Mouse (Mus musculus): Measurements from ENCODE around the gene Psme1. TPM values are rescaled to one million over a fixed set of nuclear protein-coding genes. Genes with fewer than 3 reads are reported as not detected.

Psme1 gene
- polyA plus RNA-seq (2021; fragmentation: Nextera tagmentation): 54.2 and 58.9 TPM in 2 replicates
- long read RNA-seq, experiment 1, transcript Psme1-208 (11 exons, 1,112 nt): major isoform, 16 of 42 reads
- long read RNA-seq, experiment 1, transcript Psme1-210 (12 exons, 882 nt): minor isoform, 6 of 42 reads
- long read RNA-seq, experiment 1, partial matches to known transcripts: 15 of 42 reads
- long read RNA-seq, experiment 1, other reads (novel, unspliced or antisense): 5 of 42 reads
- long read RNA-seq, experiment 2, transcript Psme1-210 (12 exons, 882 nt): minor isoform, 9 of 27 reads
- long read RNA-seq, experiment 2, transcript Psme1-208 (11 exons, 1,112 nt): major isoform, 15 of 27 reads
- long read RNA-seq, experiment 2, partial matches to known transcripts: 0 of 27 reads
- long read RNA-seq, experiment 2, other reads (novel, unspliced or antisense): 3 of 27 reads

DNA sequence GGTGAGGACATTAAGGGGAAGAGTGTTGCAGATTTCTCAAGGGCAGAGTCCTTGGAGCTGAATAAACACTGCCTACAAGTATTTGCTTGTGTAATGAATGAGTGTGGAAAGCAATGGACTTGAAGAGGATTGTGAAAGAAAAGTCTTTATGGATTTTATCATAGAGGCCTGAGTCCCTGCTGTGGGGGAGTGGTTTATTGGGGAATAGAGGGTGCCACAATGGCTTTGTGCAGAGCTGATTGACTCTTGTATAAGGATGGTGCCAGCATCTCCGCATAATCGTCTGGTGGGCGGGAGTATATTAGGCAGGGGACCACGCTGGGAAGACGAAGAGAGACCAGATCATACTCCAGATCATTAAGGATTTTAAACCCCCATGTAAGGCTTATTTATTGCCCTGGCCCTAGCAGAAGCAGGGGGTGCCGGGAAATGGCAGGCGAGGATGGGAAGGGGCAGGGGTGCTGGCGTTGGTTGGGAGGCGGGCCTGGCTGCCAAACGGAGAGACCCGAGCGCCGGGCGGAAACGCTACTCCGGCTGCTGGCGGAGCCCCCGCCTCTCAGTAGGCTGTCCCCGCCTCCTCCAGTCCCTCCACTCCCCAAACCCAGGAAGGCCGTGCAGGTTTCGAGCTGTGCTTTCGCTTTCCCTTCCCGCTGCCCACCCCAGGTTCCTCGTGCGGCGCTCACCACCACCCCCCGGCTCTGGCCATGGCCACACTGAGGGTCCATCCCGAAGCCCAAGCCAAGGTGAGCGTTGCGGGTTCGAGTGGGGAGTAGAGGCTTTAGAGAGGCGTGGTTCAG lies at the start of gene Psme1:
TSS of gene Psme1 (plus strand) at position 253 of the 797 bp plus-strand sequence.

DNA sequence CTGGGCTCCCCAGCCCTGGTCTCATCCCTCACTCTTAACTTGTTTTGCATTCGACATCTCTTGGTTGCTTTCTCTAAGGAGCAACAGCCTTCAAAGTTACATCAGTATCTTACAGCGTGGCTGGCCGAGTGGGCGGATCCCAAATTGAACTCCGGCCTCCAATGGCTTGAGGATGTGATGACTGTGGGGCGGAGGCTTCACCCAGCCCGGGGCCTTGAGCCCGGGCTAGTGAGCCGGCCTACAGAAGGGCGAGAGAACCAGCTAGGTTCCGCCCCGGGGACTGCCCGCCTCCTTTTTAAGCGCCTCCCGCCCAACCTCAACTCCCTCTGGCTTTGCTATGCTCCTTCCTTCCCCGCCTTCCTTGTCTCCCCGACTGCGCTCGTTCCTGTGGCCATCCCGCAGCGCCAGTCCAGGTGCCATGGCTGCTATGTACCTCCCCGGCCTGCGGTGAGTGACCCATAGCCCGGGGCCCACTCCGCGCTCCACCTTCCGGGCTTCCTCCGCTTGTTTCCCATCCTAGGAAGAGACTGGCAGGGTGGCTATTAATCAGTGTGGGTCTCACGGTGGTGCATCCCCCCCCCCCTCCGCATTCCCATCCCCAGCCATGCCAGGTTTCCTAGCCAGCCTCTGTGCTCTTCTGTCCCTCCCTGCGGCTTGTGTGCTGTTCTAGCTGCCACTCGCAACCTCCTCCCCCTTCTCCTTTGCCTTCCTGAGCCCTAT lies 37.7 kb upstream of the Psme1 start, which contains the start of gene Pck2:
TSS of gene Pck2 (plus strand) at position 200 of the 720 bp plus-strand sequence.

DNA sequence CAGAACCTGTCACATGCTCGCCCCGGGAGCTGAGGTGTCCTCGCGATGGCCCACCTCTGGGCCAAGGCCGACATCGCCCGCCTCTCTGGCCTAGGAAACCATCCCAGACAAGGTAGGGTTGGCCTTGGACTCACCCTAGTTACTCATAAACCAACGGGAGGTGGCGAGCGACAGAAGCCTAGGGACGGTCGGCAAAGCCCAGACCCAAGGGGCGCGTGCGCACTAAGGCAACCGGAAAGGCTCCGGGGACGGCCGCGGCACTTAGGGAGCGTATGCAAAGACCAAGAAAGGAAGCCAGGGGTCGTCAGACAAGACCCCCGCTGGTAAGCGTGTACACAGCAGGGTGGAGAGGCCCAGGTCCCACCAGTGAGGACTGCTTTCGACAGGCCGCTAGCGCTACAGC lies 18.1 kb upstream of the Psme1 start, which contains the start of gene Dcaf11:
TSS of gene Dcaf11 (plus strand) at position 208 of the 403 bp plus-strand sequence.

DNA sequence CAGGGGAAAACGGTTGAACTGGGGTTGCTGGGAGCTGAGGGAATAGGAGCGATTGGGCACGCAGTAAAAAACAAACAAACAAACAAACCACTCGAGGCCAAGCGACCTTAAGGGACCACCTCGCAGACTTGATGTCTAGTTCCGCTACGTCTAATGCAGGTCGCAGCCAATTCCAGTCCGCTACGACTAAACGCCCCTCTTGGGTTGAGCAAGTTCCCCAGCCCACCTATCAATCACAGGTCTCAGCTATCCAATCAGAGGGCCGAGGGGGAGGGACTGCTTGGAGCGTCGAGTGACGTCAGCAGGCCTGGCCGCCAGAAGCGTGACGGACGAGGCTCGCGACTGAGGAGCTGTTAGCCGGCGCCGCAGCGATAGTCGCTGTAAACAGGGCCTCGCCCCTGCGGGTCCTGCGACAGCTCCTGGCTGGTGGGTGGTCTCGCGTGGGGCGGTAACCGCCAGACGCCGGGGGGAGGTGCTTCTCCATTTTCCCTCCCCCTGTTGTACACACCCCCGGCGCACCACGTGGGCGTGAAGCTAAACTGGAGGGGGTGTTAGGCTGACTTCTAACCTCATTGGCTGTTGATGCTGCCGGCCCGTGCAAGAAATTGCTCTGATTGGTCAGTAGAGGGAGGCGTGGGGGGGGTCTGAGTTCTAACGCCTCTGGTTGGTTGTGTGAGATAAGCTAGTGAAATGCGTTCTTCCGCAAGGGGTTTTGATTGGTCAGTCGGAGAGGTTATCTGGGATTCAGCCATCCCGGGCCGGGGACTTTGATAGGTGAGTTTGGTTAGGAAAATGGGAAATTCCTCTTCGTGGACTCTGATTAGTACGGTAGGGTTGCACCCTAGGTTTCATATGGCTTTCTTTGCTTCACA lies 17.5 kb upstream of the Psme1 start, which contains the start of gene A730061H03Rik:
TSS of gene A730061H03Rik (minus strand) at position 205 of the 872 bp plus-strand sequence.

DNA sequence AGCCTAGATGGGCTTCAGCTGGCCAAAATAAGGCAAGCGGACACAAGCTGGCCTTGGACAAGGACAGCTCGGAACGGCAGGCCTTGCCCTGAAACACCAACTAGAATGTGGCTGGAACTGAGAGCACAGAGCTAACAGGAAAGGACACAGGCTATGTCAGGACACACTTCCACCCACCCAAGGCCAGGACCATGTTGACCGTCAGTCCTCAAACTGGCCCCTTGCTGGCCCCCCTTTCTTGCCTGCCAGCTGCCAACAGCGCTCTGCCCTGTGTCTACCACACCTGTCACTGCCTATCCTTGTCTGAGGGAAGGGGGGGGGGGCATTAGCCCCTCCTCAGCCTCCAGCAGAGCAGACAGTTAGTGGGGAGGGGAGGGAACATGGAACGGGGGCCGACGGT lies 2.6 kb upstream of the Psme1 start, which contains the start of gene Fitm1:
TSS of gene Fitm1 (plus strand) at position 316 of the 400 bp plus-strand sequence.

DNA sequence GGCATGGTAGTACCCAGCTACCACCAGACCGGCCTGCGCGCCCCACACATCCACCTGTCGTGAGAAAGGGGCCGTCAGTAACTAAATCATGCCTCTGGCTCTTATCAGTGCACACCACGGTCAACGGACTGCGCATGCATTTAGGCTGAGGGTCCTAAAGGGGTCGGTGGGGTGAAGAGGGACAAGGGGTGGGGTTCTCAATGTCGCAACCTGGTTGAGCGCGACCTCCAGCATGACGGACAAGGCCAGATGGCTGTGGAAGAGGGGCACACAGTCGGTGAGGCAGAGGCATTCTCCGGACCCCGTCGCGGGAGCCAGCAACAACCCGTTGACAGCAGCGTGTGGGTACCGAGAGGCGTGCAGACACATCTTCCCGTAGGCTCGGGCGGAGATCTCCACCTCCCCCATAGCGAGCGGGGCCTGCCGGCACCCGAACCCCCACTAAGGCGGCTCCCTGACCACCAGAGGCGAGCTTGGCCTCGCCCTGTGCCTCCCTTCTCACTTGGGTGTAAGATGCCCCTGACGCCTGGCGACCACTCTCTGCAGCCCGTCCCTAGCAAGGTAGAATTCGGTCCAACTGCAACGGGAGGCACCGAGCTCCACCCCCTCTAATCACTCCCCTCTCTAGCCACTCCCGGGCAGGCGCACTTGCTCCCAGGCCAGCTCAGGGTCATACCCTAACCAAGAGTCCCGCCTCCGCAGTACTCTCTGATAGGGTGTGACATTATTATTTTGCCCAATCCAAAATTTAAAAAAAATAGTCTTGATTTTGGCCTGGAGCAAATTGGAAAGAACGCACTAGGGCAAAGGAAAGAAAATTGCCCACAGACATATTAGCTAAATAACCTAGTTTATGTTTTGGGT lies 7.0 kb downstream of the Psme1 start, which contains the start of gene Emc9:
TSS of gene Emc9 (minus strand) at position 601 of the 864 bp plus-strand sequence.

DNA sequence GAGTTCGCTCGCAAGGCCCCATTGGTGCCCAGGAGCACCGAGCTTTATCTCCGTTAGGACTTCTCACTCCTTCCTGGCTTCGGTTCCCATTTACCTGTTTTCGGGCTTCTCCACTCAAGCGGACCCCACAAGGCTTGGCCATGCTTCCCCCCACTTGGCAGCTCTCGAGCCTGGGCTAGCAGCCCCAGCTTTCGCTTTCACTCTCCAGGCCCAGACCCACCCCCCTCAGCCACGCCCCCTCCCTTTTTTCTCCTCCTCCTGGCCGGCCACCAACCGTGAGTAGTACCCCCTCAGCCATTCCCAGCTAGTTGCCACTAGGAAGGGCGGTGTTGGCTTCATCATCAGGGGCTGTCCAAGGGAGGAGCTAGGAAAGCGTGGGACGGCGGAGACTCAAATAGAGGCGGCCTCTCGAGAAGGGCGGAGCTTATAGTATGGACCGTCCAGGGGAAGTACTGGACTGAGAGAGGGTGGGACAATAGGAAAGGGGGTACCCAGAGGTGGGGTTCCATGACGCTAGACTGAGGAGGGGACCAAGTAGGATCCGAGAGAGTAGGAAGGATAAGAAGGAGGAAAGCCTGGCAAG lies 12.9 kb downstream of the Psme1 start, which contains the start of gene Psme2:
TSS of gene Psme2 (minus strand) at position 366 of the 583 bp plus-strand sequence.

DNA sequence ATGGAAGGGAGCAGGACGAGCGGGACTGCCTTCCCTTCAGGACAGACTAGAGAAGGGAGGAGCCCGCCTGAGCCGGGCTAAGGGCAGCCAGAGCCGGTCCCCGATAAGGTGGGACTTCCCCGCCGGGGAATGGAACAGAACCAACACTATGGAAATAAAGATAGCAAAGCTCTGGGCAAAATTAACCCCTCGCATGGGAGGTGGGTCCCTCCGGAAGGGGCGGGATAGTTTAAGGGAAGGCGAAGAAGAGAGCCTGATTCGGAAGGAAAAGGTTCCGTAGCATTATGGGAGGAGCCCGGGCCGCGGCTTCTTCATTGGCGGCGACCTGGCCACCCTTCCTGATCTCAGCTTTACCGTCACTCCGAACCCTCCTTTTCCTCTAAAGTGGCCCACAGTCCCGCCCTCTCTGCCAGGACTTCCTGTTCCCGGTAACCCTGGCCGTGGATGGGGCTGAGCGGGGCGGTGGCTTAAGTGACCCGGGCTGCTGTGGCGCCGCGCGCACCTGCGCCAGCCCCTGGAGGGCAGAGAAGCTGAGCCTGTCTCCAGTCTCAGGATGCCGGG lies 13.5 kb downstream of the Psme1 start, which contains the start of gene Rnf31:
TSS of gene Rnf31 (plus strand) at position 378 of the 561 bp plus-strand sequence.

DNA sequence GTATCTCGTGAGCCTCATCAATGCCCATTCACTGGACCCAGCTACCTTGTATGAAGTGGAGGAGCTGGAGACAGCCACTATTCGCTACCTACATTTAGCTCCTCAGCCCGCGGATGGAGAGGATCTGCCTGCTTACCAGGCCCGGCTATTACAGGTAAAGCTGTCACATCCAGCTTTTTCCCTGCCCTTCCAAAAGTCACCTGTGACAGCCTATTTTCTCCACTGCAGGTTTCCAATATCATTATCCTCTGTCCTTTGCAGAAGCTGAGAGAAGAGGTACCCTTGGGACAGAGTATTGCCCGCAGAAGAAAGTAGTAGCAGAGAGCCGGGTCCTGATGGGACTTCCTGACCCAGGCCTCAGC lies 25.3 kb downstream of the Psme1 start, which contains the start of gene Irf9:
TSS of gene Irf9 (plus strand) at position 301 of the 362 bp plus-strand sequence.

DNA sequence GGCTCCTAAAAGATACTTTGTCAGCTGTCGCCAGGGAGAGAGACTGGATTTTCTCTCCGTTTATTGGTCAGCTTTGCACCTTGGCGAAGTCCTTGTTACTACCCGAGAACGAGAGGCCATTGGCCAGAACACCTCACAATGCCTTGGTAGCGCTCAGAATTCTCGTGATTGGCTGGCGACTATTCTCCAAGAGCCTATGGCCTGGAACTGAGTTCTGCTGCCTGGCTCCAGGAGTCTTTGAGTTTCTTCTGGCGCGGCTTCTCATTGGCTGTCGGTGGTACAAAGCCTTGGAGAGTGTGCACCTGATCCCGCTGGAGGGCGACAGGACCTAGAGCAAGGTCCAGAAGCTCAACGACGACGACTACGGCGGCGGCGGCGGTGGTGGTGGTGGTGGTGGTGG lies 39.9 kb downstream of the Psme1 start, which contains the start of gene Rec8:
TSS of gene Rec8 (plus strand) at position 216 of the 400 bp plus-strand sequence.

Other genes starting within 250 kb of the Psme1 start
- 22.5 and 23.0 TPM in 2 replicates for gene Dhrs4, start 99.4 kb upstream of the Psme1 start, polyA plus RNA-seq (2021; fragmentation: Nextera tagmentation)
- 1.8 and 2.9 TPM in 2 replicates for gene Carmil3, start 87.5 kb upstream of the Psme1 start, polyA plus RNA-seq (2021; fragmentation: Nextera tagmentation)
- 661 and 751 TPM in 2 replicates for gene Cpne6, start 67.7 kb upstream of the Psme1 start, polyA plus RNA-seq (2021; fragmentation: Nextera tagmentation)
- 0.13 TPM in 1 of 2 replicates, not detected in the other for gene Nrl, start 53.1 kb upstream of the Psme1 start, polyA plus RNA-seq (2021; fragmentation: Nextera tagmentation)
- 28.8 and 36.0 TPM in 2 replicates for gene Pck2, start 37.9 kb upstream of the Psme1 start, polyA plus RNA-seq (2021; fragmentation: Nextera tagmentation)
- gene Dcaf11, start 18.1 kb upstream of the Psme1 start, polyA plus RNA-seq (2021; fragmentation: Nextera tagmentation): 70.4 and 77.7 TPM in 2 replicates
- gene A730061H03Rik, start 17.7 kb upstream of the Psme1 start, polyA plus RNA-seq (2021; fragmentation: Nextera tagmentation): not detected in 2 replicates
- gene Fitm1, start 2.5 kb upstream of the Psme1 start, polyA plus RNA-seq (2021; fragmentation: Nextera tagmentation): not detected in 2 replicates
- 151 and 161 TPM in 2 replicates for gene Emc9, start 7.2 kb downstream of the Psme1 start, polyA plus RNA-seq (2021; fragmentation: Nextera tagmentation)
- 115 TPM in 2 replicates for gene Psme2, start 13.0 kb downstream of the Psme1 start, polyA plus RNA-seq (2021; fragmentation: Nextera tagmentation)
- 6.5 and 11.3 TPM in 2 replicates for gene Rnf31, start 13.6 kb downstream of the Psme1 start, polyA plus RNA-seq (2021; fragmentation: Nextera tagmentation)
- gene Irf9, start 25.4 kb downstream of the Psme1 start, polyA plus RNA-seq (2021; fragmentation: Nextera tagmentation): 4.6 and 5.9 TPM in 2 replicates
- 0.78 and 0.95 TPM in 2 replicates for gene Rec8, start 39.9 kb downstream of the Psme1 start, polyA plus RNA-seq (2021; fragmentation: Nextera tagmentation)
- gene Ipo4, start 57.8 kb downstream of the Psme1 start, polyA plus RNA-seq (2021; fragmentation: Nextera tagmentation): 48.5 and 50.1 TPM in 2 replicates
- 0.14 and 0.48 TPM in 2 replicates for gene Gm49378, start 59.8 kb downstream of the Psme1 start, polyA plus RNA-seq (2021; fragmentation: Nextera tagmentation)
- 32.7 and 36.4 TPM in 2 replicates for gene Tm9sf1, start 65.7 kb downstream of the Psme1 start, polyA plus RNA-seq (2021; fragmentation: Nextera tagmentation)
- gene Tssk4, start 72.1 kb downstream of the Psme1 start, polyA plus RNA-seq (2021; fragmentation: Nextera tagmentation): 0.11 and 0.29 TPM in 2 replicates
- 62.3 and 63.2 TPM in 2 replicates for gene Mdp1, start 82.4 kb downstream of the Psme1 start, polyA plus RNA-seq (2021; fragmentation: Nextera tagmentation)
- 24.9 and 27.8 TPM in 2 replicates for gene Gmpr2, start 93.8 kb downstream of the Psme1 start, polyA plus RNA-seq (2021; fragmentation: Nextera tagmentation)
- 665 and 692 TPM in 2 replicates for gene Nedd8, start 94.0 kb downstream of the Psme1 start, polyA plus RNA-seq (2021; fragmentation: Nextera tagmentation)
- gene Tinf2, start 103.7 kb downstream of the Psme1 start, polyA plus RNA-seq (2021; fragmentation: Nextera tagmentation): 8.2 and 9.7 TPM in 2 replicates
- 0.08 TPM in 1 of 2 replicates, not detected in the other for gene Tgm1, start 135.8 kb downstream of the Psme1 start, polyA plus RNA-seq (2021; fragmentation: Nextera tagmentation)
- gene Rabggta, start 144.1 kb downstream of the Psme1 start, polyA plus RNA-seq (2021; fragmentation: Nextera tagmentation): 31.9 and 38.2 TPM in 2 replicates
- 123 and 128 TPM in 2 replicates for gene Dhrs1, start 167.6 kb downstream of the Psme1 start, polyA plus RNA-seq (2021; fragmentation: Nextera tagmentation)
- 8.1 and 8.5 TPM in 2 replicates for gene Nop9, start 167.6 kb downstream of the Psme1 start, polyA plus RNA-seq (2021; fragmentation: Nextera tagmentation)
- gene Cideb, start 180.3 kb downstream of the Psme1 start, polyA plus RNA-seq (2021; fragmentation: Nextera tagmentation): 3.9 and 5.8 TPM in 2 replicates
- gene Ltb4r2, start 183.3 kb downstream of the Psme1 start, polyA plus RNA-seq (2021; fragmentation: Nextera tagmentation): 0.16 and 0.54 TPM in 2 replicates
- 0.26 TPM in 1 of 2 replicates, not detected in the other for gene Ltb4r1, start 187.8 kb downstream of the Psme1 start, polyA plus RNA-seq (2021; fragmentation: Nextera tagmentation)
- gene Adcy4, start 206.0 kb downstream of the Psme1 start, polyA plus RNA-seq (2021; fragmentation: Nextera tagmentation): 1.4 TPM in 2 replicates
- gene Ripk3, start 210.7 kb downstream of the Psme1 start, polyA plus RNA-seq (2021; fragmentation: Nextera tagmentation): 0.45 and 0.55 TPM in 2 replicates
- 0.25 TPM in 1 of 2 replicates, not detected in the other for gene Nfatc4, start 245.0 kb downstream of the Psme1 start, polyA plus RNA-seq (2021; fragmentation: Nextera tagmentation)

Data from layer of hippocampus, adult 6 months (tissue).